Mouse (Mus musculus) thymus, adult 2 months (tissue): ENCODE results near the gene Angptl2.

Experiments
- CTCF ChIP-seq: fragments of 200-500 bp; IDR thresholded peaks from 2 replicates; pipeline ENCODE4 v1.5.1; 2012; ENCODE audit warnings: mild to moderate bottlenecking, control low read depth, low read length, moderate library complexity, borderline replicate concordance; ENCODE audit not compliant: control insufficient read depth, poor library complexity, insufficient read depth; ENCODE audit errors: extremely low read depth
- POLR2A ChIP-seq: fragments of 200-500 bp; IDR thresholded peaks from 2 replicates; pipeline ENCODE4 v1.6.1; 2012; ENCODE audit warnings: mild to moderate bottlenecking, low read length, control low read depth, moderate library complexity; ENCODE audit not compliant: control insufficient read depth, poor library complexity, insufficient read depth; ENCODE audit errors: extremely low read depth

DNA sequence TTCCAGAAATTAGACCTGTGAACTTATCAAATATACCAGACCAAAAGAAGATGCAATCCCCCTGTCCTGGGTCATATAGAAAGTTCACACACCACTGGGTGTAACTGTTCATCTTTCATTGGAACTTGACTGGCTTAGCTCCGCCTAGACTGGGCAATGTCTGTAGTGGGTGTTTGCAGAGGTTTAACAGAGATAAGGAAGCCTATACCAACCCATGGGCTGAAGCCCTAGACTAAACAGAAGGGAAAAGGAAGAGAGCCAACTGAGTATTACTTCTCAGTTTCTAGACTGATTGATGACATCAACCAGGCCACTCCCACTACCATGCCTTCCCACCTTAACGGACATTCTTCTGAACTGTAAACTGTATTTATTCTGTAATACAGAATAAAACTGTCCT lies 76.2 kb downstream of the Angptl2 start:
- TF ChIP-seq CTCF (no peak), POLR2A (no peak)
